Mouse (Mus musculus) left cerebral cortex, postnatal 10 days (tissue): ENCODE results near the gene Ccdc78. TPM values are rescaled to one million over a fixed set of nuclear protein-coding genes. Genes with fewer than 3 reads are reported as not detected.
A peak's percentile ranks its signal among the peaks of the same experiment; 100 is the strongest.
"Not testable (repeated sequence)": the region's sequence is repeated elsewhere in the genome, so short reads cannot be mapped to it uniquely, and the experiment has no call there.

Source experiments
- DNase-seq, 2 experiments: peaks; one replicate each; pipeline ENCODE4 v3.0.0; 2021 to 2022; ENCODE audit warnings: low spot score in 2 of 2, mixed read lengths in 1 of 2; ENCODE audit errors: extremely low spot score in 1 of 2
- intact Hi-C: fragments of 180-260 bp; cut with DNase I; formaldehyde crosslinking; loops from one replicate; pipeline ENCODE4 v1.15.1; 2025
- total RNA-seq, 2 experiments: library from RNA; stranded (reverse); gene quantifications; 2 replicates each; pipeline ENCODE4 v1.2.3; 2021

Gene Ccdc78
- under 1 TPM in 1 of 2 experiments, not detected in 1; 0.16 TPM for total RNA-seq

GRCm38 (mm10) chr17:25786280-25786679 is at the start of gene Ccdc78:
TSS of gene Ccdc78 (plus strand) at chr17:25786580.
- intact Hi-C loops, result no loop called here

GRCm38 (mm10) chr17:25738861-25739260 is 47.5 kb upstream of the Ccdc78 start:
- intact Hi-C loops, result no loop called here
- DNase-seq, result no peak

More at GRCm38 (mm10) chr17:25786280-25786679, at the start of gene Ccdc78:
- DNase-seq, result no peak

DNA sequence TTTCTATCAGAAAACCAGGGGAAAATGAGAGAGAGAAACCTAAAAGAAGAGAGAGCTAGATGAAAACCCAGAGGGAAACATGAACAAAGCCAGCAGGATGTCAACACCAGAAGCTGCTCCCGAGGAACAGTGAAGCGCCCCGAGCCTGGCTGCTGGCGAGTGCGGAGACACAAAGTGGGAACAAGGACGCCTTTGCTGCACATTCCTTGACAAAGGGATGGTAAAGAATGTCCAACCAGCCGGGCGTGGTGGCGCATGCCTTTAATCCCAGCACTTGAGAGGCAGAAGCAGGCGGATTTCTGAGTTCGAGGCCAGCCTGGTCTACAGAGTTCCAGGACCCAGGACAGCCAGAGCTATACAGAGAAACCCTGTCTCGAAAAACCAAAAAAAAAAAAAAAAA is 44.9 kb upstream of the Ccdc78 start:
- DNase-seq, intact Hi-C loops: not testable (repeated sequence)

DNA sequence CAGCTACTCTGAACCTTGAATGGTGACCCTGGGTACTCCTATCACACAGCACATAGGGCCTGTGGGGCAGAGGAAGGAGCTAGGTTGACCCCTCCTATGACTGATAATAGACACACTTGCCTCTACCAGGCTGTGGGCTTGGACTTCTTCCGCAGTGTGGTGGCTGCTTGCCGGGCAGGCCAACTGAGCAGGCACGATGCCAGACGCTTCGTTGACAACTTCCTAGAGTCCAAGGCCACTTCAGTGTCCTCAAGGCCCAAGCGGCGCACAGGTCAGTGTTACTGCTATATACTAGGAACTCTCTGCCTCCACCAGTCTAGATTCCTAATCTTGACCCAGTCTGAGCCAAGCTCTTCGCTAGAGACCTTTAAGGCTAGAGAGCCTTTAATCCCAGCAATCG is 42.5 kb upstream of the Ccdc78 start:
- DNase-seq, result no peak
- intact Hi-C loops, result no loop called here

DNA sequence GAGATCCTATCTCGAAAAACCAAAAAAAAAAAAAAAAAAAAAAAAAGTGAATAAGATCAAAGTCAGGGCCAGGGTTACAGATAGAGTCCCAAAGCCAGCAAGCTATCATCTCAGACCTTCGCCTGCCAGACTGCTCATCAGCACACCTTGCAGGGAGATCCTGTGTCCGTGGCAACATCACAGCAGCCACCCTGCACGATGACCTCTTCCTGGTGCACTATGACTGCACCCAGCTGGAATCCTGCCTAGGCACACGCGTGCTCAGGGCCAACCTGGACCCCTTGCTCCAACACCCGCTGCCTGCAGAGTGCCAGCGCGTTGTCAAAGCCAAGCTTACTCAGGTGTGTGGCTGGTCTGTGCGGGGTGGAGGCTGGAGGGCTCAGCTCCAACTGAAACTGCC is 42.1 kb upstream of the Ccdc78 start:
- intact Hi-C loops, result no loop called here
- DNase-seq, result no peak

DNA sequence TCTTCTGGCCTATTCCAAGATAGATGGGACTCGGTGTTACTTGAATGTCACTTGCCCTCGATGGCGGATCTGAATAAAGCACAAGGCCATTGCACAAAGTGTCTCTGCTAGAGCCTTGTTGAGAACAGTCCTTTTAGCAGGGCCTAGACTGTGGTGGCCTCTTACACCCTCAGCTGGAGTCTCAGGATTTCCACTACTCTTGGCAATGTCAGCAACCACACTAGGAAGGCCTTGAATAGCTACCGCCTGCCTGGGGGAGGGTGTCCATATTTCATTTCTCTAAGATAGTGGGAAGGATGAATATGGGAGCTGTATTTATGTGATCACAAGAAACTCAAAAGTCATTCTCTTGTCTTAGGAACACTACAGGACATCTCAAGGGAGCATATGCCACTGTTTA is 38.1 kb upstream of the Ccdc78 start:
- intact Hi-C loops, result no loop called here
- DNase-seq, result no peak

DNA sequence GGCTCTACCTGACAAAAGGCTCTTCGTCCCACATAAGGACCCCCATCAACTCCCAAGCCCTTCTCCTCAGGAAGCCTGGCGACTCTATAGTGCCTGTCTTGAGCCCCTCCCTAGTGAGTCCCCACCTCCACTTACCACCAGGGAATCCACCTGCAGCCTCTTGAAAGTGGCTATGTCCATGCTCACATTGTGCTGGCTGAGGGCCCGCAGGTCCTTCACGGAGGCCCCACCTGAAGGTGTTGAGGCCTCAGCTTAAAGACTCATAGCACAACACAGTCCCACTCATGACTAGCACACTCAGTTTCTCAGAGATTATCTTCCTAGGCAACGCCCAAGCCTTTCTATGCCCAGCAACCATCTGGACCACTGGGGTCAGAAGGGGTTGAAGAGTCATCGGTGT is 37.1 kb upstream of the Ccdc78 start:
- DNase-seq, result no peak
- intact Hi-C loops, result no loop called here

- intact Hi-C loops, result no loop called here
- DNase-seq, result peak in 1 of 2 experiments; percentile 84
These were observed 34.9 kb upstream of the Ccdc78 start for GRCm38 (mm10) chr17:25751446-25751845.

- intact Hi-C loops, result no loop called here
- no peak for DNase-seq
These were observed 32.1 kb upstream of the Ccdc78 start, which contains the start of gene Msln for GRCm38 (mm10) chr17:25754241-25754640. TSS of gene Msln (minus strand) at chr17:25754378.

- intact Hi-C loops, result no loop called here
- DNase-seq, result no peak
These were observed 31.3 kb upstream of the Ccdc78 start for GRCm38 (mm10) chr17:25755086-25755485.

DNA sequence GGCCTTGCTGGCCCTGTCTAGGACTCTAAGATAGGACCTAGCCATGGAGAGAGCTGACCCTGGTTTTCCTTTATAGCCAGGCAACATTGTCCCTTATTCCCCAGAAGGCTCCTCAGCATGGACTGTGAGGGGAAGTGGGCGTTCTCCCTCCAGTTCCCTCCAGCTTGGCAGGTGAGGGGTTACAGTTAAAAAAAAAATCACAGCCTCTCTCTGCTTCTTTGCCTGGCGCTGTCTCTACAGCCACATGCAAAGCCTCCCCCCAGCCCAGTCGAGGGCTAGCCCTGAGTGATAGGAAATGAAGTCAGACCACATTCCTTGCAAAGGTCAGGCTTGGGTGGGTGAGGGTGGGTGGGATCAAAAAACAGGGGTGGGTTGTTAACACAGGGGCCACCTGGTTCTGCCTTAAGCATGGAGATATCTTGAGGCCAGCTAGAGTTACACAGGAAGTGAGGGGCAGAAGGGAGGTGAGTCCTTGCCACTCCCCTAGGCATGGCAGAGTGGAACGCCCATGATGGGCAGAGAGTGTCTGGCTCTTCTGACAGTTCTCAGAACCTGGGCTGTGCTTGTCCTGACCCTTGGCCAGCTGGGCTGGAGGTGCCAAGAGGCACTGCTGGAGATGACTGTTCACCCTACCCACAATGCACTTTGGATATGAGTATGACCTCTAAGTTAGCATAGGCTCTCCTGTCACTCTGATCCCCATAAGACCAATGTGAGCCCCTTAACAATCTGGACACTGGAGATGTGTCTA is 30.6 kb upstream of the Ccdc78 start:
- intact Hi-C loops, result no loop called here
- DNase-seq, result no peak

DNA sequence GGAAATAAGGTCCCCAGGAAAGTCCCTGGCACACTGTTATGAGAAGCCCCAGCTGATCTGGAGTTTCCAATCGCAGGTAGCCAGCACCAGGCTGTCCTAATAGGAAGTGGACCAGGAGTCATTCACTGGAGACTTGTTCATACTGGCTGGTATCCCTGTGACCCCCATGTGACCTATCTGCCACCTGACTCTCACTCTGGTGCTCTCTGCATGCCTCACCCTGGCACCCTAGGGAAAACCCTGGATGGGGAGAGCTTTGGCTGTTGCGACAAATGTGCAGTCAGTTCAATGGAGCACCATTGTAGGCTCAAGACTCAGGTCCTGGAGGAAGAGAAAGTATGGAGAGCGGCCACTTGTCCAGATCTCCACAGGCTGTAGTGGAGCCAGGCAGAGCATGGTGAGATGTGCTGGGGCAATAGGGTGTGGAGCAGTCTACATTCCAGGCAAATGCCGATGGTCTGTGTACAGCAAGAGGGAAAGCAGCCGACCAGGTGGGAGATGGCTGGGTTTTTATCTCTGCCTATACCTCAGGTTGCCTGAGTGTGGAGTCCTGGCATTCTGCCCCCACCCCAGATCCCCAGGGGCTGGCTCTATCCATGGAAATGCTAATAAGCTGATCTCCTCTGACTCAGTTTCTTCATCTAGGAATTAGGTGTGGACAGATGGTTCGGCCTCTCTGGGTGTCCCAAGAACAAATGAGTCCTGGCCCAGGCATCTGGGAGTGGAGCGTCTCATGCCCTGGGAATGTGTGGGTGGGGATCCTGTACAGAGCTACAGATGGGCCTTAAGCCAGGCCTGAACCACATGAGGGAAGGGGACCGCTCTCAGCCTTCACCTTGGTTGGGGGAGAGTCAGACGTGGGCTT is 29.8 kb upstream of the Ccdc78 start:
- DNase-seq, result no peak
- intact Hi-C loops, result no loop called here

GRCm38 (mm10) chr17:25757691-25758090 is 28.7 kb upstream of the Ccdc78 start:
- DNase-seq, result no peak
- intact Hi-C loops, result no loop called here

- DNase-seq, result no peak
- intact Hi-C loops, result no loop called here
These were observed 26.2 kb upstream of the Ccdc78 start for GRCm38 (mm10) chr17:25760148-25760547.

DNA sequence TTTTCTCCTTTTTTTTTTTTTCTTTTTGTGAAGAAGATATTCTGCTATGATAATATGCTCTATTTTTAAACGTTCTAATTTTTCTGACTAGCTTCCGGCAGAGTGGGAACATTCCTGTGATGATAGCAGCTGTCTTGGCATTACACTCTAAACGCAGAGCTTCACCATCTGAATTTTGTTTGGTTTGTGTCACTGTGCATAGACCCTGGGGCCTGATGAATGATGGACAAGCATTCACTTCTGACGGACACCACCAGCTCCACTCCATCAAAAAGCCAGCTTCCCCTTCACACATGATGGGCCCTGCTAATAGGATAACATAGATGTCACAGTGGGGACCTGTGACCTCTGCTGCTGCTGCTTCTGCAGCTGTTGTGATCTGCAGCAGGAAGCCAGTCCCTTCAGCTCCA is 24.8 kb upstream of the Ccdc78 start:
- intact Hi-C loops, result no loop called here
- DNase-seq, result peak in 1 of 2 experiments; percentile 60

GRCm38 (mm10) chr17:25762591-25762990 is 23.8 kb upstream of the Ccdc78 start:
- intact Hi-C loops, result no loop called here
- no peak for DNase-seq

- intact Hi-C loops, result no loop called here
- no peak for DNase-seq
These were observed 20.5 kb upstream of the Ccdc78 start for GRCm38 (mm10) chr17:25765886-25766285.

GRCm38 (mm10) chr17:25769331-25769730 is 17.0 kb upstream of the Ccdc78 start:
- DNase-seq, result no peak
- intact Hi-C loops, result no loop called here

- intact Hi-C loops, result loop anchor here (2.0 kb wide), 1 partner anchor 27 kb away; no protein-coding TSS in a partner anchor
- DNase-seq, result peak; percentile 97
These were observed 12.7 kb upstream of the Ccdc78 start, which contains the start of gene Narfl for GRCm38 (mm10) chr17:25773549-25774120. TSS of gene Narfl (plus strand) at chr17:25773776.
